Mouse (Mus musculus): ENCODE results near the gene Vps33b. TPM values are rescaled to one million over a fixed set of nuclear protein-coding genes. Genes with fewer than 3 reads are reported as not detected.
"Not testable (repeated sequence)": the region's sequence is repeated elsewhere in the genome, so short reads cannot be mapped to it uniquely, and the experiment has no call there.

The Vps33b gene
- total and polyA plus RNA-seq, 2 experiments: 4.8 to 5.7 TPM

DNA sequence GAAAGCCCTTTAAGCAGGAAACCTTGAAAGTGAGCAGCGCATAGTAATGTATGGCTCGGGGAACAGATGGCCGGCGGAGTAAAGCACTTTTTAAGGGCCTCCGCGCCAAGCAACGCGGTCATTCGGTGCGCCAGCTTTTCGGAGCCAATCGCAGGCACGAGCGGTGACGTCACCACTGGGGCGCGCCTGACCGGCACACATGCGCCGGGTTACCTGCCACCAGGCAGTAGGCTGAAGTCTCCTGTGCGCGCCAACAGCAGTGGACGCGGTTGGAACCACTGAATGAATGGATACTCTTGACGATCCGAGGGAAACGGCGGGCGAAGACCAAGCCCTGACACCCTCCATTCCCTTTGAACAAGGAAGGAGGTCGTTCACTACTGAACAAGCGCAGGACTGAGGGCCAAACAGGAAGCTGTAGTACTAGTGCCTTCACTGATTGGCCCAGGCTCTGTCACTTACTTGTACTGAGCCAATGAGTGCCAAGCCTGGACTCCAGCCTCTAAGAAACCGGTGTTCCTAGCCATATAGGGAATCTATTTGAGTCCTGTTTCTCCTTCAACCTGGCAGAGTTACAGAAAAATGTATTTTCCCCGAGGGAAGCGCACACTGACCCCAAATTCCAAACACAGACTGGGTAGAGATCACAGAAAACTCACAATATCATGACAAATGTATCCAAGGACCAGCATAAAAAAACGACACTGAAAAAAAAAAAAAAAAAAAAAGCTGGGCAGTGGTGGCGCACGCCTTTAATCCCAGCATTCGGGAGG, 54.8 kb downstream of the Vps33b start, which contains the start of gene Rccd1:
TSS of gene Rccd1 (minus strand) at position 412 of the 773 bp plus-strand sequence.
- Histone ChIP-seq H3K4me3 (ENCODE audit: insufficient read depth, low read depth, low read length) (peak within 1 kb of the TSS; percentile 80), H3K27me3 (ENCODE audit: control insufficient read depth, insufficient read depth, low read length) (no peaks in the 10 kb centered on the region), H3K9ac (ENCODE audit: low read depth, low read length) (peak within 1 kb of the TSS; percentile 89), H3K4me1 (ENCODE audit: control insufficient read depth, insufficient read depth, low read length) (peaks cover 2% of the 10 kb centered on the region; the same call in 1 of the 2 replicates), H3K27ac (replicated peaks; ENCODE audit: insufficient read depth, low read depth, low read length) (peak within 1 kb of the TSS; percentile 90), H3K36me3 (ENCODE audit: control insufficient read depth, insufficient read depth, low read length) (peaks cover 2% of the 10 kb centered on the region), H3K79me2 (ENCODE audit: control insufficient read depth, insufficient read depth, low read length) (no peaks in the 10 kb centered on the region)
- WGBS: 1% methylated on average over 38 of the region's 38 CpGs
- DNase-seq (ENCODE audit: extremely low read depth, low read depth, low spot score): peak; percentile 97
- TF ChIP-seq CTCF (IDR thresholded peaks at IDR 0.05; ENCODE audit: low read depth, low read length): no peak
- peak; percentile 43; the same call in 1 of the 2 replicates for TF ChIP-seq POLR2A (IDR thresholded peaks at IDR 0.05; ENCODE audit: extremely low read depth, insufficient read depth, low read length)

DNA sequence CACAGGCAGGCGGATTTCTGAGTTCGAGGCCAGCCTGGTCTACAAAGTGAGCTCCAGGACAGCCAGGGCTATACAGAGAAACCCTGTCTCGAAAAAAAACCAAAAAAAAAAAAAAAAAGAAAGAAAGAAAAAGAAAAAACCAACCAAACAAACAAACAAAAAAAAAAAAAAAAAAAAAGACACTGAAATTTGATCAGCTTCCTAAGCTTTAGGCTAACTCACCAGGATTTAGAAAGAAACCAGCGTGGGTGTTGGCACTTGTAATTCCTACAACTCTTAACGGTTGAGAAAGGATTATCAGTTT, 55.3 kb downstream of the Vps33b start:
- H3K36me3 ChIP-seq (ENCODE audit: control insufficient read depth, insufficient read depth, low read length); H3K4me3 ChIP-seq (ENCODE audit: insufficient read depth, low read depth, low read length); H3K27ac ChIP-seq (replicated peaks; ENCODE audit: insufficient read depth, low read depth, low read length); H3K4me1 ChIP-seq (ENCODE audit: control insufficient read depth, insufficient read depth, low read length); H3K9ac ChIP-seq (ENCODE audit: low read depth, low read length); H3K27me3 ChIP-seq (ENCODE audit: control insufficient read depth, insufficient read depth, low read length); DNase-seq (ENCODE audit: extremely low read depth, low read depth, low spot score); H3K79me2 ChIP-seq (ENCODE audit: control insufficient read depth, insufficient read depth, low read length): not testable (repeated sequence)
- 36% methylated on average over 5 of the region's 5 CpGs for WGBS

DNA sequence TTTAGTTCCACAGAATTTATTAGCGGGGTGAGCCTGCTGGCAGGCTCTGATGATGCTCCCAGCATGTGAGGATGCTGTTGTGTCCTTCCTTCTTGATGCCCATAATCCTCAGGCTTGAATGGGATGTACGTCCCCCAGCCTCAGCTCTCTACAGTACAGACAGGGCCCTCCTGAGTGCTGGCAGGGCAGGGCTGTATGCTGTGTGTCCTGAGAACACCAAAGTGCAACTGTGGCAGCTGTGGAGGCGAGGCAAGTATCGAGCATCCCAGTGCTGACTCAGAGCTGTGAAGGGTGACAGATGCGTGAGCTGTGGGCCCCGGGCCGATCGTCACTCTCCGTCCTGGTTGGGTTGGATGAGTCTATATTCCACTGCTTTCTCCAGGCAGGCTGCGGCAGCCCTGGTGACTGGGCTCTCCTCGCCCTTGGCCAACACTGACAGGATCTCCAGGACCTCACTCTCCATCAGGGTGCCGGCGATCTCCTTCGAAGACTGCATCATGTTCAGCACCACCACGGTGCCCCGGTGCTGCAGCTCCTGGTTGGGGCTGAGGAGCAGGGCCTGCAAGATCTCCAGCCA, 55.9 kb downstream of the Vps33b start:
- TF ChIP-seq CTCF (IDR thresholded peaks at IDR 0.05; ENCODE audit: low read depth, low read length): no peak
- TF ChIP-seq POLR2A (IDR thresholded peaks at IDR 0.05; ENCODE audit: extremely low read depth, insufficient read depth, low read length): no peak
- H3K27me3 ChIP-seq (ENCODE audit: control insufficient read depth, insufficient read depth, low read length): no peaks in the 10 kb centered on the region
- H3K36me3 ChIP-seq (ENCODE audit: control insufficient read depth, insufficient read depth, low read length): peaks cover 4% of the 10 kb centered on the region
- H3K79me2 ChIP-seq (ENCODE audit: control insufficient read depth, insufficient read depth, low read length): no peaks in the 10 kb centered on the region
- 96% methylated on average over 16 of the region's 16 CpGs for WGBS
- no peak overlapping the region for H3K9ac ChIP-seq (ENCODE audit: low read depth, low read length)
- no peak for DNase-seq (ENCODE audit: extremely low read depth, low read depth, low spot score)
- no peak overlapping the region for H3K27ac ChIP-seq (replicated peaks; ENCODE audit: insufficient read depth, low read depth, low read length)
- H3K4me3 ChIP-seq (ENCODE audit: insufficient read depth, low read depth, low read length): no peak overlapping the region
- peaks cover 2% of the 10 kb centered on the region; the same call in 1 of the 2 replicates for H3K4me1 ChIP-seq (ENCODE audit: control insufficient read depth, insufficient read depth, low read length)

DNA sequence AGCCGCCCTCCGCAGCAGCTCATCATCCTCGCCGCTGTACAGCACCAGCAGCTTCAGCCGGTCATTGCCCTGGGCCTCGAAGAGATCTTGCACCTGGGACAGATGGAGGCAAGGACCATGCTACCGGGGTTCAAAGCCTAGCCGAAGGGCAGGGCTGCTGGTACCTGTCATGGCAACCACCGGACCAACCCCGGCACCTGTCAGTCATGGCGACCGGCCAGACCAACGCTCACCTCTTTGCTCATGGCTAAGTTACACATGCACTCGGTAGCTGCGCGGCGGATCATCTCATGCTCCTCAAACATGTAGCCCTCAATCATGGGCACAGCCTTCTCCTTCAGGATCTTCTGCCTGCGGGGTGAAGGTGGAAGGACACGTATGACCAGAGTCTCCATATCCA, 56.6 kb downstream of the Vps33b start:
- Histone ChIP-seq H3K27ac (replicated peaks; ENCODE audit: insufficient read depth, low read depth, low read length) (no peak overlapping the region), H3K9ac (ENCODE audit: low read depth, low read length) (no peak overlapping the region), H3K4me1 (ENCODE audit: control insufficient read depth, insufficient read depth, low read length) (peaks cover 2% of the 10 kb centered on the region; the same call in 1 of the 2 replicates), H3K36me3 (ENCODE audit: control insufficient read depth, insufficient read depth, low read length) (peaks cover 4% of the 10 kb centered on the region), H3K27me3 (ENCODE audit: control insufficient read depth, insufficient read depth, low read length) (no peaks in the 10 kb centered on the region), H3K79me2 (ENCODE audit: control insufficient read depth, insufficient read depth, low read length) (no peaks in the 10 kb centered on the region), H3K4me3 (ENCODE audit: insufficient read depth, low read depth, low read length) (no peak overlapping the region)
- TF ChIP-seq POLR2A (IDR thresholded peaks at IDR 0.05; ENCODE audit: extremely low read depth, insufficient read depth, low read length) (no peak), CTCF (IDR thresholded peaks at IDR 0.05; ENCODE audit: low read depth, low read length) (no peak)
- WGBS: 96% methylated on average over 19 of the region's 19 CpGs
- DNase-seq (ENCODE audit: extremely low read depth, low read depth, low spot score): no peak

DNA sequence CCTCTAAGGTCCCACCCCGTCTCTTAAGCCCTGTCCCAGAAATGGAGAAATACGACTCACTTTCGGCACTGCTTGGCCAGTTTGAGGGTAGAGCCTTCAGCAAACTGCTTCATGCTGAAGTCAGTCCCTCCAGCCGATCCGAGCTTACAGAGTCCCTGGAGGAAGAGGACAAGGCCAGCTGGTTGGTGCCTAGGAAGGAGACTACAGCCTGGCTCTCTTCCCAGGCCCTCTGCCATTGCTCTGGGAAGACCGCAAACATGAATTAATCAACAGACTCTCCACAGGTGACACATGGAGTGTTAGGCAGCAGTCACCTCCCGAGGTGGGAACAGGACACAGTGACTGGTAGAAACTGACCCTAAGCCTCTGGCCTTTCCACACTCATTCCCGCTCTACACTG, 60.8 kb downstream of the Vps33b start:
- no peak for DNase-seq (ENCODE audit: extremely low read depth, low read depth, low spot score)
- Histone ChIP-seq H3K9ac (ENCODE audit: low read depth, low read length) (no peak overlapping the region), H3K36me3 (ENCODE audit: control insufficient read depth, insufficient read depth, low read length) (peaks cover 20% of the 10 kb centered on the region), H3K4me1 (ENCODE audit: control insufficient read depth, insufficient read depth, low read length) (no peaks in the 10 kb centered on the region), H3K27me3 (ENCODE audit: control insufficient read depth, insufficient read depth, low read length) (no peaks in the 10 kb centered on the region), H3K27ac (replicated peaks; ENCODE audit: insufficient read depth, low read depth, low read length) (no peak overlapping the region), H3K4me3 (ENCODE audit: insufficient read depth, low read depth, low read length) (no peak overlapping the region), H3K79me2 (ENCODE audit: control insufficient read depth, insufficient read depth, low read length) (no peaks in the 10 kb centered on the region)
- 89% methylated on average over 8 of the region's 8 CpGs for WGBS
- no peak for TF ChIP-seq CTCF (IDR thresholded peaks at IDR 0.05; ENCODE audit: low read depth, low read length)
- no peak for TF ChIP-seq POLR2A (IDR thresholded peaks at IDR 0.05; ENCODE audit: extremely low read depth, insufficient read depth, low read length)

DNA sequence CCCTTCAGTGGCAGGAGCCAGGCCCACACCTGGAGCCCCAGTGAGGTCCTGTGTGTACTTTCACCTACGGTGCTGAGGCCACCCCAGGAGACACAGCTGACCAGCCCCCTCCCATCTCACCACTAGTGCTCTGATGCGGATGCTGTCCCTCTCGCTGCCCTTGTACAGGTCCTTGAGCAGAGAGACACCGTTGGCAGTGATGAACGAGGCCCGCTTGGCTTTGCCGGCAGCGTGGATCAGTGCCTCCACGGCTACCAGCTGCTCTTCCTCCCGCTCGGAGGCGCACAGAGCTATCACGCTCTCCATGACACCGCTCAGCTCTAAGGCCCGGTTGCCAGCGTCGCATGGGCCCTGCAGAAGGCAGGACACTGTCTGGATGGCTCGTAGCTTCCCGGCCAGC, 62.0 kb downstream of the Vps33b start:
- H3K4me3 ChIP-seq (ENCODE audit: insufficient read depth, low read depth, low read length): no peak overlapping the region
- H3K4me1 ChIP-seq (ENCODE audit: control insufficient read depth, insufficient read depth, low read length): no peaks in the 10 kb centered on the region
- WGBS: 99% methylated on average over 19 of the region's 19 CpGs
- H3K27ac ChIP-seq (replicated peaks; ENCODE audit: insufficient read depth, low read depth, low read length): no peak overlapping the region
- H3K27me3 ChIP-seq (ENCODE audit: control insufficient read depth, insufficient read depth, low read length): no peaks in the 10 kb centered on the region
- DNase-seq (ENCODE audit: extremely low read depth, low read depth, low spot score): no peak
- no peak overlapping the region for H3K9ac ChIP-seq (ENCODE audit: low read depth, low read length)
- no peak for TF ChIP-seq POLR2A (IDR thresholded peaks at IDR 0.05; ENCODE audit: extremely low read depth, insufficient read depth, low read length)
- no peak for TF ChIP-seq CTCF (IDR thresholded peaks at IDR 0.05; ENCODE audit: low read depth, low read length)
- H3K79me2 ChIP-seq (ENCODE audit: control insufficient read depth, insufficient read depth, low read length): no peaks in the 10 kb centered on the region
- peaks cover 22% of the 10 kb centered on the region for H3K36me3 ChIP-seq (ENCODE audit: control insufficient read depth, insufficient read depth, low read length)
